ENCODE assay signal across 8 mouse cellular contexts in genomic region chr11:69340161-69341131, GRCm38 (mm10). TPM values are rescaled to one million over a fixed set of nuclear protein-coding genes. Genes with fewer than 3 reads are reported as not detected.
DNase-seq lines count a peak whose midpoint lies in the region; ATAC-seq and TF ChIP-seq lines count a peak whose summit lies in the region.

Gene Rnf227 (plus strand): TSS chr11:69340461.

- H3K9ac ChIP-seq in embryonic facial prominence, embryonic 14.5 days (ENCODE audit: low read depth, low read length) = peak within 1 kb of the TSS; percentile 83
- peak within 1 kb of the TSS; percentile 73 for H3K9ac ChIP-seq in limb, embryonic 12.5 days (replicated peaks)
- peak within 1 kb of the TSS; percentile 75 for H3K9ac ChIP-seq in midbrain, embryonic 13.5 days (replicated peaks)

- TF ChIP-seq CTCF in bone marrow, adult 2 months (IDR thresholded peaks at IDR 0.05; ENCODE audit: control insufficient read depth, insufficient read depth, low read length) = no peak
- no peak for TF ChIP-seq CTCF in kidney, adult 2 months (conservative IDR thresholded peaks at IDR 0.05; ENCODE audit: insufficient read depth, insufficient read length, low read depth, low read length)

- peak within 1 kb of the TSS; percentile 91 for H3K4me2 ChIP-seq in embryonic facial prominence, embryonic 14.5 days (ENCODE audit: low read depth, low read length)
- peak within 1 kb of the TSS; percentile 76 for H3K4me2 ChIP-seq in limb, embryonic 12.5 days
- H3K4me2 ChIP-seq in midbrain, embryonic 13.5 days (replicated peaks) = peak within 1 kb of the TSS; percentile 83

- peak within 1 kb of the TSS; percentile 77 for H3K4me3 ChIP-seq in bone marrow, adult 2 months (replicated peaks; ENCODE audit: control insufficient read depth, low read depth, low read length)
- H3K4me3 ChIP-seq in embryonic facial prominence, embryonic 14.5 days (ENCODE audit: low read depth, low read length) = peak within 1 kb of the TSS; percentile 51
- H3K4me3 ChIP-seq in kidney, adult 2 months (ENCODE audit: insufficient read depth, low read depth, low read length) = peak within 1 kb of the TSS; percentile 51
- peak within 1 kb of the TSS; percentile 57 for H3K4me3 ChIP-seq in limb, embryonic 12.5 days (replicated peaks)
- peak within 1 kb of the TSS; percentile 65 for H3K4me3 ChIP-seq in midbrain, embryonic 13.5 days (replicated peaks)

- peak; percentile 88 for DNase-seq in embryonic facial prominence, embryonic 14.5 days (ENCODE audit: low spot score)
- DNase-seq in heart, adult 8-10 months (ENCODE audit: low spot score) = peak; percentile 43
- peak; percentile 65 for DNase-seq in kidney, adult 2 months
- peak; percentile 25 for DNase-seq in skeletal muscle tissue, adult 2 months (ENCODE audit: low read depth, low spot score)
- no peak for DNase-seq in c-Kit-positive CD71-positive TER-119-positive erythroid progenitor cells, embryonic 14.5 days (ENCODE audit: low spot score)

- peaks cover 31% of the 10 kb centered on the region for H3K36me3 ChIP-seq in embryonic facial prominence, embryonic 14.5 days (ENCODE audit: control insufficient read depth, insufficient read depth, low read length)
- H3K36me3 ChIP-seq in kidney, adult 2 months (ENCODE audit: control insufficient read depth, insufficient read depth, low read length) = no peaks in the 10 kb centered on the region
- peaks cover 30% of the 10 kb centered on the region for H3K36me3 ChIP-seq in limb, embryonic 12.5 days
- H3K36me3 ChIP-seq in midbrain, embryonic 13.5 days = peaks cover 28% of the 10 kb centered on the region

- peaks cover 2% of the 10 kb centered on the region; the same call in 1 of the 2 replicates for H3K4me1 ChIP-seq in bone marrow, adult 2 months (ENCODE audit: control insufficient read depth, insufficient read depth, low read length)
- peaks cover 10% of the 10 kb centered on the region for H3K4me1 ChIP-seq in embryonic facial prominence, embryonic 14.5 days (ENCODE audit: control insufficient read depth, insufficient read depth, low read length)
- peaks cover 2% of the 10 kb centered on the region; the same call in 1 of the 2 replicates for H3K4me1 ChIP-seq in kidney, adult 2 months (ENCODE audit: control insufficient read depth, insufficient read depth, low read length)
- H3K4me1 ChIP-seq in limb, embryonic 12.5 days (replicated peaks) = peaks cover 15% of the 10 kb centered on the region
- peaks cover 25% of the 10 kb centered on the region for H3K4me1 ChIP-seq in midbrain, embryonic 13.5 days (replicated peaks)

- no peaks in the 10 kb centered on the region for H3K9me3 ChIP-seq in embryonic facial prominence, embryonic 14.5 days (ENCODE audit: control insufficient read depth, low read length)
- H3K9me3 ChIP-seq in limb, embryonic 12.5 days = 0 out of 2 replicates have a peak, but pooled peaks cover 3% of the 10 kb centered on the region
- H3K9me3 ChIP-seq in midbrain, embryonic 13.5 days = no peaks in the 10 kb centered on the region

- no peak for TF ChIP-seq POLR2A in bone marrow, adult 2 months (IDR thresholded peaks at IDR 0.05; ENCODE audit: borderline replicate concordance, control insufficient read depth, low read depth, low read length)
- TF ChIP-seq POLR2A in kidney, adult 2 months (IDR thresholded peaks at IDR 0.05; ENCODE audit: low read depth, low read length) = no peak

- H3K27me3 ChIP-seq in embryonic facial prominence, embryonic 14.5 days (replicated peaks; ENCODE audit: control insufficient read depth, insufficient read depth, low read length) = no peaks in the 10 kb centered on the region
- no peaks in the 10 kb centered on the region for H3K27me3 ChIP-seq in kidney, adult 2 months (replicated peaks; ENCODE audit: control insufficient read depth, insufficient read depth, low read length)
- 0 out of 2 replicates have a peak, but pooled peaks cover 8% of the 10 kb centered on the region for H3K27me3 ChIP-seq in limb, embryonic 12.5 days
- peaks cover 17% of the 10 kb centered on the region for H3K27me3 ChIP-seq in midbrain, embryonic 13.5 days

- 3% methylated on average over 99 of the region's 99 CpGs for WGBS in bone marrow, adult 2 months
- WGBS in embryonic facial prominence, embryonic 14.5 days = 3% methylated on average over 36 of the region's 99 CpGs
- 3% methylated on average over 99 of the region's 99 CpGs for WGBS in kidney, adult 2 months
- 2% methylated on average over 99 of the region's 99 CpGs for WGBS in limb, embryonic 12.5 days
- WGBS in midbrain, embryonic 13.5 days = 2% methylated on average over 96 of the region's 99 CpGs

- peak within 1 kb of the TSS; percentile 60 for H3K27ac ChIP-seq in bone marrow, adult 2 months (ENCODE audit: control insufficient read depth, insufficient read depth, low read depth, low read length, poor library complexity)
- peak within 1 kb of the TSS; percentile 81 for H3K27ac ChIP-seq in embryonic facial prominence, embryonic 14.5 days (replicated peaks; ENCODE audit: low read depth, low read length)
- no peak within 1 kb of the TSS for H3K27ac ChIP-seq in kidney, adult 2 months (ENCODE audit: insufficient read depth, low read depth, low read length)
- H3K27ac ChIP-seq in limb, embryonic 12.5 days = peak within 1 kb of the TSS; percentile 86
- H3K27ac ChIP-seq in midbrain, embryonic 13.5 days = peak within 1 kb of the TSS; percentile 92

- peak; percentile 90 for ATAC-seq in embryonic facial prominence, embryonic 14.5 days (ENCODE audit: low read depth)
- peak; percentile 82 for ATAC-seq in limb, embryonic 12.5 days (ENCODE audit: insufficient number of reproducible peaks, insufficient read depth, low FRiP score, low TSS enrichment, low read depth)
- ATAC-seq in midbrain, embryonic 13.5 days = peak; percentile 89

RNA-seq across cellular contexts. Expression of gene Rnf227, which starts in this region (rescaled TPM):
- polyA plus RNA-seq in bone marrow, adult 2 months (2011; ENCODE audit: insufficient read depth, insufficient read length, low replicate concordance, missing spikeins) = 1.7 TPM in 1 of 2 replicates, not detected in the other
- 15.6 and 17.1 TPM in 2 replicates for polyA plus RNA-seq in embryonic facial prominence, embryonic 14.5 days (2014; fragmentation: Nextera tagmentation; extraction: Ambion mirVana)
- under 1 TPM; 0.34 to 0.44 (median 0.39) TPM for total RNA-seq in heart, adult 8-10 months (2022)
- polyA plus RNA-seq in kidney, adult 2 months (2012; rRNA removed) = 1.5 and 2.1 TPM in 2 replicates
- 23.7 and 28.2 TPM in 2 replicates for polyA plus RNA-seq in limb, embryonic 12.5 days (2016; fragmentation: Nextera tagmentation; extraction: Ambion mirVana)
- 146 and 155 TPM in 2 replicates for polyA plus RNA-seq in midbrain, embryonic 13.5 days (2015; fragmentation: Nextera tagmentation; extraction: Ambion mirVana)

Comparison
In these comparisons a context has a peak if more than half of its experiments do, and no peak if none do; other contexts are left out.
1. Peak in DNase-seq in heart, adult 8-10 months; RNA of the gene not detected or under 1 TPM.